Mouse (Mus musculus): ENCODE measurements around the gene Gm21627. TPM values are rescaled to one million over a fixed set of nuclear protein-coding genes. Genes with fewer than 3 reads are reported as not detected.
"Not testable (repeated sequence)": the region's sequence is repeated elsewhere in the genome, so short reads cannot be mapped to it uniquely, and the experiment has no call there.

Gene Gm21627
- not detected in 2 replicates for total RNA-seq (2021)
- long read RNA-seq, result 0 reads

- DNase-seq, result not testable (repeated sequence)
These were observed at the start of gene Gm21627 for GRCm38 (mm10) chrY:63228127-63228526. Gene Gm21627 (plus strand): TSS chrY:63228427.

All from adrenal gland, postnatal 25 days (tissue).